Mouse (Mus musculus) ES-E14 (cell line): ENCODE measurements around the gene Kbtbd13. TPM values are rescaled to one million over a fixed set of nuclear protein-coding genes. Genes with fewer than 3 reads are reported as not detected.

Experiments used
- DNase-seq: peaks from one replicate; pipeline ENCODE4 v3.0.0-alpha.2; 2013; ENCODE audit warnings: low read depth, low spot score
- H3K27ac ChIP-seq: 2 replicates; pipeline ENCODE4 v1.5.1; 2012; ENCODE audit warnings: low read depth, mild to moderate bottlenecking, low read length, moderate library complexity, mixed read lengths; ENCODE audit not compliant: poor library complexity, insufficient read depth, severe bottlenecking
- H3K36me3 ChIP-seq: 2 replicates; pipeline ENCODE4 v1.6.1; 2012; ENCODE audit warnings: mild to moderate bottlenecking, low read length, moderate library complexity, mixed read lengths; ENCODE audit not compliant: control insufficient read depth, poor library complexity, insufficient read depth, severe bottlenecking
- H3K4me1 ChIP-seq, 2 experiments: fragments of 150-350 bp in 1 of 2; sonication (generic) in 1 of 2; 2 replicates each; pipeline ENCODE4 v1.6.1; 2012; ENCODE audit warnings: low read length in 2 of 2, mild to moderate bottlenecking in 1 of 2, mixed read lengths in 1 of 2; ENCODE audit not compliant: control insufficient read depth in 2 of 2, insufficient read depth in 2 of 2, poor library complexity in 1 of 2
- H3K4me3 ChIP-seq, 2 experiments: fragments of 150-350 bp in 1 of 2; sonication (generic) in 1 of 2; 2 replicates each; pipeline ENCODE4 v1.5.1; 2012; ENCODE audit warnings: low read length in 2 of 2, low read depth in 1 of 2, mild to moderate bottlenecking in 1 of 2, mixed read lengths in 1 of 2; ENCODE audit not compliant: insufficient read depth in 1 of 2, poor library complexity in 1 of 2, severe bottlenecking in 1 of 2
- H3K9ac ChIP-seq: 2 replicates; pipeline ENCODE4 v1.6.1; 2012; ENCODE audit warnings: low read depth, mild to moderate bottlenecking, low read length, mixed read lengths; ENCODE audit not compliant: poor library complexity, insufficient read depth, severe bottlenecking
- H3K9me3 ChIP-seq: fragments of 150-350 bp; sonication (generic); 2 replicates; pipeline ENCODE4 v1.6.1; 2012; ENCODE audit warnings: low read depth, mild to moderate bottlenecking, low read length; ENCODE audit not compliant: control insufficient read depth, insufficient read depth
- CHD2 ChIP-seq: IDR thresholded peaks from 2 replicates; pipeline ENCODE4 v1.6.1; 2014; ENCODE audit warnings: mild to moderate bottlenecking, low read depth, low read length, inconsistent platforms
- HCFC1 ChIP-seq: IDR thresholded peaks from 2 replicates; pipeline ENCODE4 v1.6.1; 2012; ENCODE audit warnings: low read length, inconsistent platforms, borderline replicate concordance; ENCODE audit not compliant: insufficient read depth
- MAFK ChIP-seq: IDR thresholded peaks from 2 replicates; pipeline ENCODE4 v1.6.1; 2014; ENCODE audit warnings: mild to moderate bottlenecking, low read depth, low read length, inconsistent platforms; ENCODE audit not compliant: insufficient read depth
- ZC3H11A ChIP-seq: IDR thresholded peaks from 2 replicates; pipeline ENCODE4 v1.6.1; 2012; ENCODE audit warnings: low read depth, mild to moderate bottlenecking, inconsistent platforms, low read length, borderline replicate concordance
- ZNF384 ChIP-seq: IDR thresholded peaks from 2 replicates; pipeline ENCODE4 v1.6.1; 2012; ENCODE audit warnings: low read depth, low read length, inconsistent platforms
- in situ Hi-C, 2 experiments: fragments of 600-800 bp; cut with MboI; formaldehyde crosslinking; loops; one replicate each; pipeline ENCODE4 v1.15.1; 2025; ENCODE audit warnings: low sequenced_read_pairs in 2 of 2, inconsistent platforms in 1 of 2; ENCODE audit not compliant: unreplicated experiment in 2 of 2
- total RNA-seq: library from RNA; depleted of rRNA; stranded (reverse); fragments of 300-350 nt; gene quantifications from 2 replicates; pipeline ENCODE4 v1.2.3, GENCODE M21; 2012

Gene Kbtbd13
- total RNA-seq, 1 experiment: 0.71 TPM

- Histone ChIP-seq H3K27ac (no peak overlapping the region), H3K4me3 (no peak overlapping the region), H3K9ac (no peak overlapping the region), H3K9me3 (no peaks in the 10 kb centered on the region), H3K4me1 (peaks cover 0 to 5% of the 10 kb centered on the region in 2 experiments; a peak in 1 of 4 replicates), H3K36me3 (no peaks in the 10 kb centered on the region)
- TF ChIP-seq CHD2 (no peak), ZC3H11A (no peak), MAFK (no peak), ZNF384 (no peak)
- no peak for DNase-seq
- in situ Hi-C loops: no loop called here
Measured at GRCm38 (mm10) chr9:65375163-65375934, 16.1 kb downstream of the Kbtbd13 start.

GRCm38 (mm10) chr9:65374468-65375162 is 16.8 kb downstream of the Kbtbd13 start:
- Histone ChIP-seq H3K4me1 (peaks cover 0 to 5% of the 10 kb centered on the region in 2 experiments; a peak in 1 of 4 replicates), H3K9ac (no peak overlapping the region), H3K27ac (no peak overlapping the region), H3K4me3 (no peak overlapping the region), H3K36me3 (no peaks in the 10 kb centered on the region), H3K9me3 (no peaks in the 10 kb centered on the region)
- TF ChIP-seq ZC3H11A (no peak), ZNF384 (no peak), HCFC1 (no peak), MAFK (no peak), CHD2 (no peak)
- DNase-seq: no peak
- in situ Hi-C loops: no loop called here

- Histone ChIP-seq H3K27ac (no peak overlapping the region), H3K9ac (no peak overlapping the region), H3K36me3 (no peaks in the 10 kb centered on the region), H3K9me3 (no peaks in the 10 kb centered on the region), H3K4me3 (no peak overlapping the region), H3K4me1 (peaks cover 0 to 5% of the 10 kb centered on the region in 2 experiments; a peak in 1 of 4 replicates)
- no peak for DNase-seq
- in situ Hi-C loops: no loop called here
- TF ChIP-seq ZNF384: no peak
- no peak for TF ChIP-seq MAFK
Measured at GRCm38 (mm10) chr9:65372449-65372848, 19.0 kb downstream of the Kbtbd13 start.

GRCm38 (mm10) chr9:65371756-65372155 is 19.7 kb downstream of the Kbtbd13 start:
- Histone ChIP-seq H3K36me3 (no peaks in the 10 kb centered on the region), H3K9ac (peak overlapping the region; percentile 83), H3K27ac (no peak overlapping the region), H3K4me3 (peak overlapping the region; percentile 58 to 63), H3K4me1 (peaks cover 0 to 5% of the 10 kb centered on the region in 2 experiments; a peak in 1 of 4 replicates), H3K9me3 (no peaks in the 10 kb centered on the region)
- TF ChIP-seq CHD2 (no peak), HCFC1 (no peak), MAFK (no peak)
- no peak for DNase-seq
- in situ Hi-C loops: no loop called here
